Mouse (Mus musculus) stomach, postnatal 0 days (tissue): ENCODE measurements around the gene Slc41a2. TPM values are rescaled to one million over a fixed set of nuclear protein-coding genes. Genes with fewer than 3 reads are reported as not detected.

Experiments used
- ATAC-seq: fragments of 200-750 bp; cut with Nextera tagmentation; 2 replicates; pipeline ENCODE4 v1.8.0; 2017; ENCODE audit not compliant: low FRiP score, low TSS enrichment
- DNase-seq: peaks from one replicate; pipeline ENCODE4 v3.0.0-alpha.2; 2016; ENCODE audit warnings: low spot score
- H3K27ac ChIP-seq: fragments of 300-500 bp; sonication (generic); replicated peaks from 2 replicates; pipeline ENCODE4 v1.5.1; 2014; ENCODE audit warnings: mild to moderate bottlenecking, control low read depth
- H3K27me3 ChIP-seq: fragments of 300-500 bp; sonication (generic); 2 replicates; pipeline ENCODE4 v1.6.1; 2014; ENCODE audit warnings: low read length; ENCODE audit not compliant: control insufficient read depth, insufficient read depth
- H3K36me3 ChIP-seq: fragments of 300-500 bp; sonication (generic); 2 replicates; pipeline ENCODE4 v1.6.1; 2014; ENCODE audit warnings: low read length, mixed read lengths; ENCODE audit not compliant: control insufficient read depth, insufficient read depth
- H3K4me1 ChIP-seq: fragments of 300-500 bp; sonication (generic); replicated peaks from 2 replicates; pipeline ENCODE4 v1.6.1; 2014; ENCODE audit warnings: antibody characterized with exemption; ENCODE audit not compliant: control insufficient read depth, insufficient read depth
- H3K4me2 ChIP-seq: fragments of 300-500 bp; sonication (generic); replicated peaks from 2 replicates; pipeline ENCODE4 v1.6.1; 2014; ENCODE audit warnings: low read depth, mild to moderate bottlenecking, control low read depth, moderate library complexity
- H3K4me3 ChIP-seq: fragments of 300-500 bp; sonication (generic); 2 replicates; pipeline ENCODE4 v1.5.1; 2014; ENCODE audit warnings: low read depth, low read length, control low read depth
- H3K9ac ChIP-seq: fragments of 300-500 bp; sonication (generic); 2 replicates; pipeline ENCODE4 v1.6.1; 2014; ENCODE audit warnings: mild to moderate bottlenecking, low read length, control low read depth, mixed read lengths
- H3K9me3 ChIP-seq: fragments of 300-500 bp; sonication (generic); 2 replicates; pipeline ENCODE4 v1.6.1; 2016; ENCODE audit warnings: low read length; ENCODE audit not compliant: control insufficient read depth
- CTCF ChIP-seq: IDR thresholded peaks from 2 replicates; pipeline ENCODE4 v1.5.1; 2016; ENCODE audit warnings: antibody characterized with exemption, low read depth, mild to moderate bottlenecking, moderate library complexity
- EP300 ChIP-seq: optimal IDR thresholded peaks from 2 replicates; pipeline ENCODE3; 2016; ENCODE audit warnings: antibody characterized with exemption
- WGBS: fragments of 180-500 bp; shearing (Covaris S2); extraction: QIAGEN DNeasy Blood & Tissue Kit; methylation state at CpG from one replicate; pipeline ENCODE4 v1.1.7; 2014; 5-methylcytosine and 5-hydroxymethylcytosine counted together
- polyA plus RNA-seq: library from polyadenylated mRNA; unstranded; fragments of >200 nt; fragmentation: Nextera tagmentation; extraction: Ambion mirVana; gene quantifications from 2 replicates; pipeline ENCODE4 v1.2.1, GENCODE M21; 2015

Gene Slc41a2
- polyA plus RNA-seq, 1 experiment from 2014 or later: 0.92 TPM

DNA sequence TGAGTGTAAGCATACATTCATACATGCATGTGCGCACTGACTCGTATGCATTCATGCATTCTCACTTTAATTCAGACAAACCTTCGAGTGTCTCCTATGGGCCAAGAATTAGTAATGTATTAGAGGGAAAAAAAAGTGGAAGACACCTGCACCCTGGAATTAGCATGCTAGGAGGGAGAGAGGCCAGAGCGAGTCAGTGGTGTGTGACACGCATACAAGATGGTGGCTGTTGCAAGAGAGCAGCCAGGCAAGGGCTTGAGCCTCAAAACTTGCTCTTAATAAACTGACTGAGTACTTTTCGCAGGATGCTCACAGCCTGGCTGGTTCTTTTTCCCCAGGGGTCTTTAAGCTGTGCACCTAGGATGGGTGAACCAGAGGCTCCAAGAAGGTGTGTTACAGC, 152.6 kb downstream of the Slc41a2 start:
- no peaks in the 10 kb centered on the region for H3K36me3 ChIP-seq
- H3K9me3 ChIP-seq: no peaks in the 10 kb centered on the region
- no peak for TF ChIP-seq EP300
- no peak for TF ChIP-seq CTCF
- no peak overlapping the region for H3K4me2 ChIP-seq
- no peaks in the 10 kb centered on the region for H3K27me3 ChIP-seq
- no peak for DNase-seq
- H3K9ac ChIP-seq: no peak overlapping the region
- WGBS: 91% methylated on average over 6 of the region's 6 CpGs
- H3K4me1 ChIP-seq: no peaks in the 10 kb centered on the region; the same call in 1 of the 2 replicates
- ATAC-seq: no peak
- H3K27ac ChIP-seq: no peak overlapping the region
- H3K4me3 ChIP-seq: no peak overlapping the region

DNA sequence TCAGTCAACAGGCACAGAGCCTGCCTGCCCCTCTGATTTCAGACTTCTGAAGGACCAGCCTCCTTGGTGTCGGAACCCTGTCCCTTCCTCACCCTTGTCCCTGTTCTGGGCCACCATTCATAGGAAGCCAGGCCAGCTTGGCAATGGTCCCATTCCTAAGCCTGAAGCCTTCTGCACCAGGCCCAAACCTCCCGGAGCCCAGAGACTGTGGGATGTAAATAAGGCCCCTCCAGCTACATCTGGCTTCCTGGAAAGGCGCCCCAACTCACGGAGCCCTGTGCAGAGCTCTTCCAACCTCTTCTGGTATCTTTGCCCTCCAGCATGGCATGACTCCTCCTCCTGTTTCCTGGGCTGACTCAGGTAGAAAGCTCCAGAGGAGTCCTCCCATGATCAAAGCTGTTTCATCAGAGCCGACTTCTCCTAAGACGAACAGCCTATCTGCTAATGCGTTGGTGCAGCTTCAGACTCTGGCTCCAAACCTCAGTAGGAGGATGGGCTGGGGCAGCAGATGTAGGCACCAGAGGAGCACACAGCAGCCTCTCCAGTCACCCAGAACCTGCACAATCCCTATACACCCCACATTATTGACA, 153.1 kb downstream of the Slc41a2 start:
- no peak for ATAC-seq

DNA sequence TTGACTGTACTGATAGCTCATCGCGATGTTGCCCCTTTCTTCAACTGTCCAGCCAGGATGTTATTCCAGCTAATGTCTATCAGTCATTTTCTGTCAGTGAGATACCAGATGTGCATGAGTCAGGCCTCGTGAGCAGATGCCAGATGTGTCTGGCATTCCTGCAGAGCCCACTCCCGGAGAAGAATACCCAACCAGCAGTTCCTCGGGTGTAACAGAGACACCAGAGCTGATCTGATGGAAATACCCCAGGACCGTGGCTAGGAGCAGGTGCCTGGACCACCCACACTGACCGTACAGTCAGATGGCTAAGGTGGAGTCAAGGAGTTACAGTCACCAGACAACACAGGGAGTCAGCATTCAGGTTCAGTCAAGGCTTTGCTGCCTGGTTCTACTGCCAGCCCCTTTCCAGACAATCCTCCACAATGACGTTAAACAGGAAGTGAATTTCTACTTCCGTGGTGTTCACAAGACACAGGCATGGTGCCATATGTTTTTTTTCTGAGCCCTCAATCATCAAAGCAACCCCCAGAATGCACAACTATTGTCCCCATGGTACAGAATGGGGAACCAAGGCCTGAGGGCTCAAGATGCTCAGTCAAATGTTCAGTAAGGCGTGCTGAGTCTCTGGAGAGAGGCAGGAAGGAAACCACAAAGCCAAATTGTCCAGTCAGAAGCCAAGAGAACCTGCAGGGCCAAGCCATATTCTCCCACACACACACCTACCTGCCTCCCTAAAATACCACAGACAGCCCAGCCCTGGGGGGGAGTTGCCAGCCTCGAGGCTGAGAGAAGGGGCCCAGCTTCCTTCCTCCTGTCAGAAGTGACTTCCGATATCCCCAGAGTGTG, 153.8 kb downstream of the Slc41a2 start:
- no peak for DNase-seq

More for the DNA sequence above, 153.1 kb downstream of the Slc41a2 start:
- WGBS: 44% methylated on average over 7 of the region's 7 CpGs
- Histone ChIP-seq H3K27me3 (no peaks in the 10 kb centered on the region), H3K27ac (peak overlapping the region; percentile 18; the same call in 1 of the 2 replicates), H3K4me3 (no peak overlapping the region), H3K9me3 (no peaks in the 10 kb centered on the region), H3K36me3 (no peaks in the 10 kb centered on the region), H3K4me2 (no peak overlapping the region), H3K4me1 (no peaks in the 10 kb centered on the region; the same call in 1 of the 2 replicates), H3K9ac (0 out of 2 replicates have a peak overlapping the region, but pooled peaks have one; percentile 38)
- no peak for DNase-seq
- TF ChIP-seq CTCF: no peak
- no peak for TF ChIP-seq EP300

DNA sequence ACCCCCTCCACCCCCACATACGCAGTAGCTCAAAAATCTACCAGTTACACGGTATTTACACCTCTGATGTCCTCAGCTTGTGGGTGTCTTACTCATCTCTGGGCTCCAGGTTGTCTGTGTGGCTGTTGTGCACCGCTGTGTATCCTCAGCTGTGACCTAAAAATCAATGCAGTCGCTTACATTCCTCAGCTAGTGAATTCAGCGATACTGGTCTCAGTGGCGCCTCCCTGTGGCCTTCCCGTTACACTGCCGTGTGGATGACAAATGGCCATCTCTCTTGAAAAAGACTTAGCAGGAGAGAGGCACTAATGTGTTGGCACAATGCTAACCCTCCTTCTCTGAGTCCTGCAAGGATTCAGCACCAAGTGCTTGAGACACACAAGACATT, 155.1 kb downstream of the Slc41a2 start:
- H3K4me2 ChIP-seq: no peak overlapping the region
- WGBS: 40% methylated on average over 8 of the region's 8 CpGs
- no peaks in the 10 kb centered on the region for H3K27me3 ChIP-seq
- H3K9ac ChIP-seq: no peak overlapping the region
- peak; percentile 71 for DNase-seq
- H3K27ac ChIP-seq: no peak overlapping the region
- no peaks in the 10 kb centered on the region for H3K36me3 ChIP-seq
- no peaks in the 10 kb centered on the region for H3K9me3 ChIP-seq
- ATAC-seq: no peak
- no peaks in the 10 kb centered on the region; the same call in 1 of the 2 replicates for H3K4me1 ChIP-seq
- no peak overlapping the region for H3K4me3 ChIP-seq
- TF ChIP-seq EP300 (no peak), CTCF (peak; percentile 85)

More for the DNA sequence above, 153.8 kb downstream of the Slc41a2 start:
- Histone ChIP-seq H3K4me3 (no peak overlapping the region), H3K27me3 (no peaks in the 10 kb centered on the region), H3K27ac (peak overlapping the region; percentile 18; the same call in 1 of the 2 replicates), H3K9ac (no peak overlapping the region), H3K36me3 (no peaks in the 10 kb centered on the region), H3K4me1 (no peaks in the 10 kb centered on the region; the same call in 1 of the 2 replicates), H3K9me3 (no peaks in the 10 kb centered on the region), H3K4me2 (no peak overlapping the region)
- WGBS: 46% methylated on average over 12 of the region's 12 CpGs
- TF ChIP-seq CTCF (no peak), EP300 (no peak)
- peak; percentile 28; the same call in 1 of the 2 replicates for ATAC-seq

DNA sequence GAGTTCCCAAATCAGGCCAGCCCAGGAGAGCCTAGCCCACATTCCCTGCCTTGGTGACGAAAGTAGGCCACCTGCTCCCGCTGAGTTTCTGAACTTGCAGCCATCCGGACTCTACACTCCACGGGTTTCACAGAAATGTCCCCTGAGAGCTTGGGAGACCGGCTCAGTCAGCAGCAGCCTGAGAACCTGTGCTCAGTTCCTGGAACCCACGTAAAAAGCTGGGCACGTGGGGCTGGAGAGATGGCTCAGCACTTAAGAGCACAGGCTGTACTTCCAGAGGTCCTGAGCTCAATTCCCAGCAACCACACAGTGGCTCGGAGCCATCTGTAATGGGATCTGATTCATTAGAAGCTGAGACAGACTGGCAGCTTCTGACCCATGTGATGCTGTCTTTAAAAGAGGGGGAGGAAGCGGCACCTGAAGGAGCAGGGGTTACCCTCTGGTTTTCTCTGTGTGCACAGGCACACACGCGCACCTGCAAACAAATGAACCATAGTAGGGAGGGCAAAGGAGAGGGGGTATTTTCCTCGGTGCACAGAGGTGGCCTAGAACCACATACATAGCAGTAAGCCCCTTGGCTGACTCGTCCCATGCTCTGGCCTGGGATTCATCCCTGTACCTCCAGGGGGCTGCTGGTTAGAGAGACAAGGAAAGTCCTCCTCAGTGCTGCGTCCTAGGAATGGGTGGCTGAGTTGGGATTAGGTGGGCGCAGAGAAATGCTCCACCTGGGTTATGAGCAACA, 155.7 kb downstream of the Slc41a2 start:
- no peak overlapping the region for H3K9ac ChIP-seq
- no peaks in the 10 kb centered on the region for H3K27me3 ChIP-seq
- no peak overlapping the region for H3K4me2 ChIP-seq
- H3K4me1 ChIP-seq: no peaks in the 10 kb centered on the region; the same call in 1 of the 2 replicates
- 80% methylated on average over 15 of the region's 15 CpGs for WGBS
- H3K36me3 ChIP-seq: no peaks in the 10 kb centered on the region
- H3K4me3 ChIP-seq: no peak overlapping the region
- no peak for DNase-seq
- TF ChIP-seq EP300: no peak
- H3K27ac ChIP-seq: no peak overlapping the region
- H3K9me3 ChIP-seq: no peaks in the 10 kb centered on the region
- ATAC-seq: no peak

Other genes starting within 250 kb of the Slc41a2 start
- 0.23 and 0.27 TPM in 2 replicates for gene D10Wsu102e, start 22.3 kb upstream of the Slc41a2 start, polyA plus RNA-seq
- 0.88 and 1.2 TPM in 2 replicates for gene Aldh1l2, start 196.3 kb upstream of the Slc41a2 start, polyA plus RNA-seq
- 16.6 and 18.7 TPM in 2 replicates for gene Washc4, start 205.9 kb upstream of the Slc41a2 start, polyA plus RNA-seq